Mouse (Mus musculus): Measurements from ENCODE around the gene Lrmp. TPM values are rescaled to one million over a fixed set of nuclear protein-coding genes. Genes with fewer than 3 reads are reported as not detected.
"Not testable (repeated sequence)": the region's sequence is repeated elsewhere in the genome, so short reads cannot be mapped to it uniquely, and the experiment has no call there.

The Lrmp gene
- polyA plus RNA-seq, 1 experiment from 2014 or later = 1.2 TPM

DNA sequence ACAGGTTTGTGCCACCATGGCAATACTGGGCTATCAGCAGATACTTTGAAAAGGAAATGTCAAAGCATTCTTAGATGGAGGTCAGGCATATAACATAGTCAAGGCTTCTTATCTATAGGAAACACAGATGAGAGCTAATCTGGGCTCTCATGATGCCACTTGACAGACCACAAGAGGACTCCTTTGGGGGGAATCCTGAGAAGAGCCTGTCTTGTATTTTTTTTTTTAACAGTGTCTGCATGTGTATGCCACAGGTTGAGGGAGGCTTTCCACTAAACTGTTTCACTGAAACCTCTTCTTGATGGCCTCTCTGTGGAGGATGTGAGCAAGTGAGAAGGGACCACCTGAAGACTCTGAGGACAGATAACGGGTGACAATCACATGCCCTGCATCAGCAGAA, 9.2 kb downstream of the Lrmp start:
- Histone ChIP-seq H3K27me3 (ENCODE audit: control insufficient read depth, insufficient read depth, low read length) (no peaks in the 10 kb centered on the region), H3K4me1 (ENCODE audit: control insufficient read depth, insufficient read depth, low read length) (no peaks in the 10 kb centered on the region), H3K4me3 (replicated peaks; ENCODE audit: low read depth, low read length) (no peak overlapping the region), H3K4me2 (ENCODE audit: low read length) (no peak overlapping the region), H3K27ac (replicated peaks; ENCODE audit: low read depth, low read length) (no peak overlapping the region), H3K36me3 (ENCODE audit: control insufficient read depth, insufficient read depth, low read length) (no peaks in the 10 kb centered on the region), H3K9me3 (ENCODE audit: control insufficient read depth, low read length) (no peaks in the 10 kb centered on the region), H3K9ac (replicated peaks; ENCODE audit: low read length) (no peak overlapping the region)
- ATAC-seq (ENCODE audit: low FRiP score, low TSS enrichment) = no peak
- DNase-seq = no peak
- 80% methylated on average over 1 of the region's 1 CpGs for WGBS

DNA sequence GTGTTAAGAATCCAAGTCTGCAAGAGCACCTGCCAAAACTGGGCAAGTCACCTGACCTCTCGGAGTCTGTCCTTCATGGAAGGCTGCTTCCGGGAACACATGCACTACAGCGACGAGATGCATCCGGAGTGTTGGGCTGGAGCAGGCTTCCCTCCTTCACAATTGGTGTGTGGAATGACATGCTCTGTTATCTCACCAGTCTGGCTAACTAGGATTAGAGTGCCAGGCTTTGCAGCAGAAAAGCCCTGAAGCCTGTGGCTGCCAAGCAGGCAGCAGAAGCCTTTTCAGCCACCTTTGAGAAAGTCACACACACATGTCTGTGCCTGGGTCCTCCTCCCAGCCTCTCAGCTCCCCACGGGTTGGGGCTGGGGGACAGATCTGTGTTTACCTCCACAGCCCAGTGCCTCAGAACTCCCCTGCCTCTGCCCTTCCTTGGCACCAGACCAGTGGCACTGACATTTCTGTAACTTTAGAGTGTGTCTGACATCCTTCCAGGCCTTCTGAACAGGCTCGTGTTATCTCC, 10.2 kb downstream of the Lrmp start:
- Histone ChIP-seq H3K9me3 (ENCODE audit: control insufficient read depth, low read length) (no peaks in the 10 kb centered on the region), H3K27ac (replicated peaks; ENCODE audit: low read depth, low read length) (no peak overlapping the region), H3K4me1 (ENCODE audit: control insufficient read depth, insufficient read depth, low read length) (no peaks in the 10 kb centered on the region), H3K36me3 (ENCODE audit: control insufficient read depth, insufficient read depth, low read length) (no peaks in the 10 kb centered on the region), H3K27me3 (ENCODE audit: control insufficient read depth, insufficient read depth, low read length) (no peaks in the 10 kb centered on the region), H3K9ac (replicated peaks; ENCODE audit: low read length) (no peak overlapping the region), H3K4me2 (ENCODE audit: low read length) (no peak overlapping the region), H3K4me3 (replicated peaks; ENCODE audit: low read depth, low read length) (no peak overlapping the region)
- no peak for ATAC-seq (ENCODE audit: low FRiP score, low TSS enrichment)
- peak; percentile 31 for DNase-seq
- WGBS = 59% methylated on average over 7 of the region's 7 CpGs

GRCm38 (mm10) chr6:145127652-145128051, 12.2 kb downstream of the Lrmp start:
- no peaks in the 10 kb centered on the region for H3K9me3 ChIP-seq (ENCODE audit: control insufficient read depth, low read length)
- no peak overlapping the region for H3K4me2 ChIP-seq (ENCODE audit: low read length)
- H3K27ac ChIP-seq (replicated peaks; ENCODE audit: low read depth, low read length) = no peak overlapping the region
- no peaks in the 10 kb centered on the region for H3K27me3 ChIP-seq (ENCODE audit: control insufficient read depth, insufficient read depth, low read length)
- H3K4me1 ChIP-seq (ENCODE audit: control insufficient read depth, insufficient read depth, low read length) = no peaks in the 10 kb centered on the region
- ATAC-seq (ENCODE audit: low FRiP score, low TSS enrichment) (no peak), DNase-seq (no peak)
- no peak overlapping the region for H3K4me3 ChIP-seq (replicated peaks; ENCODE audit: low read depth, low read length)
- no peaks in the 10 kb centered on the region for H3K36me3 ChIP-seq (ENCODE audit: control insufficient read depth, insufficient read depth, low read length)
- H3K9ac ChIP-seq (replicated peaks; ENCODE audit: low read length) = no peak overlapping the region
- 98% methylated on average over 3 of the region's 3 CpGs for WGBS

GRCm38 (mm10) chr6:145129563-145129962, 14.1 kb downstream of the Lrmp start:
- H3K4me1 ChIP-seq (ENCODE audit: control insufficient read depth, insufficient read depth, low read length) = no peaks in the 10 kb centered on the region
- WGBS = 73% methylated on average over 4 of the region's 4 CpGs

DNA sequence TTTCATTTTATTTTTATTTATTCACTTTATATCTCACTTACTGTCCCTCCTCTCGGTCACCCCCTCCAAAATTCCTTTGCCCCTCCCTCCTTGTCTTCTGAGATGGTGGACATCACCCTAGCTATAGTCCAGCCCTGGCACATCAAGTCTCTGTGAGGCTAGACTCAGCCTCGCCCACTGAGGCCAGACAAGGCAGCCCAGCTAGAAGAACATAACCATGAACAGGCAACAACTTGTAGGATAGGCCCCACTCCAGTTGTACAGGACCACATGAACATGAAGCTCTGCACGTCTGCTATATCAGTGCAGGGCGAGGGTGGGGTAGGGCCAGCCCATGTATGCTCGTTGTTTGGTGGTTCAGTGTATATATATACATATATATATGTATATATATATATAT, 16.5 kb downstream of the Lrmp start:
- Histone ChIP-seq H3K27ac (replicated peaks; ENCODE audit: low read depth, low read length) (no peak overlapping the region), H3K27me3 (ENCODE audit: control insufficient read depth, insufficient read depth, low read length) (no peaks in the 10 kb centered on the region), H3K36me3 (ENCODE audit: control insufficient read depth, insufficient read depth, low read length) (no peaks in the 10 kb centered on the region), H3K4me3 (replicated peaks; ENCODE audit: low read depth, low read length) (no peak overlapping the region), H3K4me2 (ENCODE audit: low read length) (no peak overlapping the region), H3K9ac (replicated peaks; ENCODE audit: low read length) (no peak overlapping the region), H3K4me1 (ENCODE audit: control insufficient read depth, insufficient read depth, low read length) (no peaks in the 10 kb centered on the region), H3K9me3 (ENCODE audit: control insufficient read depth, low read length) (no peaks in the 10 kb centered on the region)
- DNase-seq (no peak), ATAC-seq (ENCODE audit: low FRiP score, low TSS enrichment) (no peak)
- WGBS = 88% methylated on average over 5 of the region's 5 CpGs

More at GRCm38 (mm10) chr6:145129563-145129962, 14.1 kb downstream of the Lrmp start:
- no peak overlapping the region for H3K27ac ChIP-seq (replicated peaks; ENCODE audit: low read depth, low read length)
- no peaks in the 10 kb centered on the region for H3K27me3 ChIP-seq (ENCODE audit: control insufficient read depth, insufficient read depth, low read length)
- no peak overlapping the region for H3K9ac ChIP-seq (replicated peaks; ENCODE audit: low read length)
- ATAC-seq (ENCODE audit: low FRiP score, low TSS enrichment) (no peak), DNase-seq (no peak)
- H3K36me3 ChIP-seq (ENCODE audit: control insufficient read depth, insufficient read depth, low read length) = no peaks in the 10 kb centered on the region
- H3K4me3 ChIP-seq (replicated peaks; ENCODE audit: low read depth, low read length) = no peak overlapping the region
- no peaks in the 10 kb centered on the region for H3K9me3 ChIP-seq (ENCODE audit: control insufficient read depth, low read length)
- no peak overlapping the region for H3K4me2 ChIP-seq (ENCODE audit: low read length)

- H3K4me3 ChIP-seq (replicated peaks; ENCODE audit: low read depth, low read length); H3K4me1 ChIP-seq (ENCODE audit: control insufficient read depth, insufficient read depth, low read length); H3K36me3 ChIP-seq (ENCODE audit: control insufficient read depth, insufficient read depth, low read length); H3K9me3 ChIP-seq (ENCODE audit: control insufficient read depth, low read length); DNase-seq; H3K27ac ChIP-seq (replicated peaks; ENCODE audit: low read depth, low read length); H3K4me2 ChIP-seq (ENCODE audit: low read length); H3K27me3 ChIP-seq (ENCODE audit: control insufficient read depth, insufficient read depth, low read length); H3K9ac ChIP-seq (replicated peaks; ENCODE audit: low read length); ATAC-seq (ENCODE audit: low FRiP score, low TSS enrichment): not testable (repeated sequence)
- 84% methylated on average over 5 of the region's 5 CpGs for WGBS
Observed at GRCm38 (mm10) chr6:145132969-145133368, 17.5 kb downstream of the Lrmp start.

GRCm38 (mm10) chr6:145135295-145135694, 19.8 kb downstream of the Lrmp start:
- ATAC-seq (ENCODE audit: low FRiP score, low TSS enrichment) (no peak), DNase-seq (no peak)
- Histone ChIP-seq H3K4me1 (ENCODE audit: control insufficient read depth, insufficient read depth, low read length) (no peaks in the 10 kb centered on the region), H3K27me3 (ENCODE audit: control insufficient read depth, insufficient read depth, low read length) (no peaks in the 10 kb centered on the region), H3K4me2 (ENCODE audit: low read length) (no peak overlapping the region), H3K9me3 (ENCODE audit: control insufficient read depth, low read length) (no peaks in the 10 kb centered on the region), H3K36me3 (ENCODE audit: control insufficient read depth, insufficient read depth, low read length) (no peaks in the 10 kb centered on the region), H3K4me3 (replicated peaks; ENCODE audit: low read depth, low read length) (no peak overlapping the region), H3K9ac (replicated peaks; ENCODE audit: low read length) (no peak overlapping the region), H3K27ac (replicated peaks; ENCODE audit: low read depth, low read length) (no peak overlapping the region)
- 76% methylated on average over 3 of the region's 3 CpGs for WGBS

DNA sequence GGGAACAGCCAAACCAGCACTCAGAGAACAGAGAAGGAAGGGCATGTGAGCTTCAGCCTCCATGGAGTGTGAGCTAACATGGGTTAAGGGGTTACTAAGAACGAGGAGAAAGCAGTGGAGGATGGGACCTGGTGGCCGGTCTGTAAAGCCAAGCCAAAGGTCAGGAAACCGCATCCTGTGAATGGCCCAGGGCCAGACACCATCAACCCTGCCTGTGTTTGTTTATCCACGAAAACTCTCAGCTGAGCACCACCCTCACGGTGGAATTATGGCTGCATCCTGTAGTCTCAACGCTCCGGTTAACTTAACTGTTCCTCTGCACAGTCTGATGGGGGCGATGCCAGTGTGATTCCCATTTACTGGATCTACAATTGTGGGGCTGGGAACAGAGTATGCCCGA, 20.4 kb downstream of the Lrmp start:
- no peak for DNase-seq
- Histone ChIP-seq H3K36me3 (ENCODE audit: control insufficient read depth, insufficient read depth, low read length) (no peaks in the 10 kb centered on the region), H3K4me2 (ENCODE audit: low read length) (no peak overlapping the region), H3K27me3 (ENCODE audit: control insufficient read depth, insufficient read depth, low read length) (no peaks in the 10 kb centered on the region), H3K27ac (replicated peaks; ENCODE audit: low read depth, low read length) (no peak overlapping the region), H3K4me1 (ENCODE audit: control insufficient read depth, insufficient read depth, low read length) (no peaks in the 10 kb centered on the region), H3K4me3 (replicated peaks; ENCODE audit: low read depth, low read length) (no peak overlapping the region), H3K9ac (replicated peaks; ENCODE audit: low read length) (no peak overlapping the region), H3K9me3 (ENCODE audit: control insufficient read depth, low read length) (no peaks in the 10 kb centered on the region)
- ATAC-seq (ENCODE audit: low FRiP score, low TSS enrichment) = no peak
- WGBS = 88% methylated on average over 9 of the region's 9 CpGs

GRCm38 (mm10) chr6:145136831-145137230, 21.4 kb downstream of the Lrmp start:
- H3K27me3 ChIP-seq (ENCODE audit: control insufficient read depth, insufficient read depth, low read length) = no peaks in the 10 kb centered on the region
- H3K4me2 ChIP-seq (ENCODE audit: low read length) = no peak overlapping the region
- H3K4me1 ChIP-seq (ENCODE audit: control insufficient read depth, insufficient read depth, low read length) = no peaks in the 10 kb centered on the region
- no peaks in the 10 kb centered on the region for H3K36me3 ChIP-seq (ENCODE audit: control insufficient read depth, insufficient read depth, low read length)
- WGBS = 93% methylated on average over 5 of the region's 5 CpGs
- H3K9me3 ChIP-seq (ENCODE audit: control insufficient read depth, low read length) = no peaks in the 10 kb centered on the region
- DNase-seq = no peak
- no peak for ATAC-seq (ENCODE audit: low FRiP score, low TSS enrichment)
- no peak overlapping the region for H3K9ac ChIP-seq (replicated peaks; ENCODE audit: low read length)
- H3K27ac ChIP-seq (replicated peaks; ENCODE audit: low read depth, low read length) = no peak overlapping the region
- no peak overlapping the region for H3K4me3 ChIP-seq (replicated peaks; ENCODE audit: low read depth, low read length)
